Mouse (Mus musculus): ENCODE data around the gene Cdh22. TPM values are rescaled to one million over a fixed set of nuclear protein-coding genes. Genes with fewer than 3 reads are reported as not detected.

The Cdh22 gene
- total RNA-seq, 4 experiments from 2014 or later: 1.8 to 3.5 (median 2.5) TPM

DNA sequence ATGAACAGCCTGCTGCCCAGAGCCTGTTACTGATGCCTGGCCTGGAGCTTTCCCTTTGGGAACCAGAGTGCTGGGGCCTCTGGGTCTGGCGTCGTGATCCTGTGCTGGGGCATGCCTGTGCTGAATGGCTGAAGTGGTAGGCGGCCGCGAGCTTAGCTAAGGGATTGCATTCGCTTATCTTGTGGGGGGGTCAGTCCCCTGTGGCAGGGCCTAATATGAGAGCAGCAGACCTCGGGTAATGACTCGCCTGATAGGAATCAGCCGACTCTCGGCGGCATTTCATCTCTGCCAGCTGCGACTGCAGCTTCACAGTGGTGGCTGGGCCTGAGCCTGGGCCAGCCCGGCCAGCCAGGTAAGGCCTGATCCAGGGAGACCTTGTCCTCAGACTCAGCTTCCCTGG is 88.8 kb downstream of the Cdh22 start:
- DNase-seq: no peak

DNA sequence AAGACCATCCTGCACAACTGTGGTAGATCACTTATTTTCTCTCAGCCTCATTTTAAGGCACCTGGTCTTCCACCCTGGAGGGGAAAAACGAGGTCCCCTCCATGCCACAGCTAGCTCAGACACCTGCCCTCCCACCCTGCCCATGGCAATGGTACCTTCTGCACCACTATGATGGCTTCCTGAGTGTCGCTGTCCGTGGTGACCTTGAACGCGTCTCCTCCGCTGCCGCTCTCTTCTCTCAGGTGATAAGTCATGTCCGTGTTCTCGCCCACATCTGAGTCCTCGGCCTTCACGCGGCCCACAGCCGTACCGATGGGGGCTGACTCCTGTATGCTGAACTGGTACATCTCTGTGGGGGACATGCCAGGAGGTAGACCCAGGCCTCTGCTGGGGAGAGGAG is 91.2 kb downstream of the Cdh22 start:
- no peak for DNase-seq

DNA sequence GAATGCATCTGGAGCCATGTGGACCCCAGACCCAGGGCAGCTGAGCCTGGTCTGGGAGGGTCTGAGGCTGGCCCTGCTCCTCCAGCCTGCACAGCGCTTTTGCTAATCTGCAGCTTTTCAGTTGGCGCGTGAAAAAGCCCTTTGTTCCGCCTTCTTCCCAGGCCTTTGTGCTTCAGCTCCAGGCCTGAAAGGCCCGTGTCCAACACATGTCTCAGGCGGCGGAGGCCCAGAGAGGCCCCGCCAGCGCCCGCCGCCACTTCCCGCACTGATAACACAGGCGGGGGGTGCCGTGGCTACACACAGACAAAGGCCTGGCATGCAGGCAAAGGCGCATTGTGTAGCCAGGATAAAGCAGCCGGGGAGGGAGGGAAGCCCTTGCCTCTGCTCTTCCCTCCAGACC is 98.6 kb downstream of the Cdh22 start:
- DNase-seq: no peak

DNA sequence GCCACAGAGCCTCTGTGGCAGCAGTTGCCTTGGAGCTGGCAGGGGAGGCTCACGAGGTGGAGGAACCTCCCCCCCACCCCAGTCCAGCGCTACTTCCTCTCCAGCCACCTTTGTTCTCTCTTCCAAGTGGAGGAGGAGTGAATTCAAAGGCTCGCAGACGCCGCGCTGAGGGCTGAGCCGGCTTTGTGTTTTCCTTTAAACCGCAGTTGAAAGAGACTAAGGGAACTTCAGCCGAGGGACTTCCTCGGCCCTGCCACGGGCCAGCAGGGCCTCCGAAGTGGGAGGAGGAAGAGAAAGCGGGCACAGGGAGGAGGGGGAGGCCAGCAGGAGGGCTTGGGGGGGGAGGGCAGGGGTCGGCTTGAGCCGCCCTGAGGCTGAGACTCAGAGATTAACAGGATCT is 101.1 kb downstream of the Cdh22 start:
- no peak for DNase-seq

DNA sequence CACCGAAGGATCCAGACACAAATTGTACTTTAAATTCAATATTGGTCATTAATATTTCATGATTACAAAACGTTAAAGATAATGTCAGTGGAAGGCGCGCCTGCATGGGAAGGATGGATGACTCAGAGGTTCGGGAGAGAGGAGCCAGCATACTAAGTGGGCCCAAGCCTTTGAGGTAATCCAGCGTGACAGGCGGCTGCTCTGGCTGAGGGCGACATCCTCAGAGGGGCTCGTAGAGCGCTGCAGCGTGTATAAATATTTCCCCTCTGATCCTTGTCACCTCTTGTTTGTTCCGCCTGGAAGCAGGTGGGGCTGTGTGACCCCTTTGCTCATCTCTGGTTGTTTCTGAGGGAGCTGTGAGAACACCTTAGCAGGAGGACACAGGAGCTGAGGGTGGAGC is 103.2 kb downstream of the Cdh22 start:
- DNase-seq: no peak

DNA sequence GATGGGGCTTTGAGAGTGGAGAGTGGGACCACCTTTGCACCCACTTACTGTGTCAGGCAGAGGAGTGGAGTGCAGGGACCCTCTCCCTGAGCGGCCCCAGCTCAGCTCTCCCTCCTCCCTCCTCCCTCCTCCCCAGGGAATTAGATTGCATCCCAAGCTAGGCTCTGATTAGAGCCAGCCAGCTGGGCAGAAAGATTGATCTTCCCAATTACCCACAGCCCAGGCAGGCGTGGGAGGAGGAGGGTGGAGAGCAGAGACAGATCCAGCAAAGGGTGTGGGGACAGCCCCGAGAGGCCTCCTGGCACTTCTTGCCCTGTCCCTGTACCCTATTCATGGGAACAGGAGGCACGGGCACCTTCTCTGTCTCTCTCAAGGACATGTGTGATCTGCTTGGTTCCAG is 105.5 kb downstream of the Cdh22 start:
- DNase-seq: no peak

DNA sequence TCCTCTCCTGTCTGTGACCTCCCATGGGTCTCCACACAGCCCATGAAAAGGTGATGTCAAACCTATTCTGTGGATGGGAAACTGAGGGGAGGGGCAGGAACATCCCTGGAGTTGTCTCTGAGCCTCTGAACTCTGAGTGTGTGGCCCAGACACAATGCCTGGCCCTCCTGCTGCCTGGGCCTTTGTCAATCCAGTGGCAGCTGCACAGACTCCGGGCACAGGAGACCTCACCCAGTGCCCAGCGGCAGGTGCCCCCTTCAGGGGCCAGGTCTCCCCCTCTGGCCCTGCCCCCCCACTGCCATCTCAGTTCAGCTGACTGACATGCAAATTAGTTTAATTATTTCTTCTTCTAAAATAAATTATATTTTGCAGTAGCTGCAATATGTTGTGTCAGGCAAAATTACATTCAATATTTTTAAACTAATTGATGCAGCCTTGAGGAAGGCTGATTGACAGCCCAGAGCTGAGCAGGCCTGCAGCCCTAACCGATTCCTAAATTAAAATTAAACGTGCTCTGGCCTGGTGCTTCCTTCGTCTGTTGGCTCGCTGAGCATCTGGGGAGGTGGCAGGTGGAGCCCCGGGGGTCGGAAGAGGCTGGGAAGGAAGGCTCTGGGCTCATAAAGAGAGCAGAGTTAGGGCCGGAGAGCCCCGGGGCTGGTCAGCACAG is 107.6 kb downstream of the Cdh22 start:
- DNase-seq: no peak

DNA sequence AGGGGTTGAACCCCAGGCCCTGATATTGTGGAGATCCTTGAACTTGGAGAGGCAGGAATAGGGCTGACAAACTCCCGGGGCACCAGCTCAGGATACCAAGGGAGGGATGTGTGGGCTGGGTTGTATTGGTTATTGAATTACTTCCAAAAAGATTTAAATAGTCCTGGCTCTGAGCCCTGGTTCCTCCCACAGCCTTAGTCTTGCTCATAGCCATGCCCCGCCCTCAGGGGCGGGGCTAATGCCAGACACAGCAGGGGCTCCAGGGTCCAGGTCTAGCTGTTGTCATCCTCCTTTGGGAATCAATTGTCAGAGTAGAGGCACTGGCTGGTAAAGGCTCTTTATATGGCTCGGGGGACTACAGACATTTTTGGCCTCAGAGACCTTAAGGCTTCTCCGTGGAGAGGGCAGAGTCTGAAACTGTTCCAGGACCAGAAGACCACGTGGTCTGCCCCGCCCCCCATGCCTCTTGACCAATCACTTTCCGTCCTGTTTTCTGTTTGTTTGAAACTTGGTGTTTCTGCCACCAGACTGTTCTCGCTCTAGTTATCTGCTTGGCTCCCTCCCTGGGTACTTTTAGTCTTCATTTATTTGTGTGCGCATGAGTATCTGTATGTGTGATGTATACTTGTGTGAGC is 113.3 kb downstream of the Cdh22 start:
- DNase-seq: no peak

DNA sequence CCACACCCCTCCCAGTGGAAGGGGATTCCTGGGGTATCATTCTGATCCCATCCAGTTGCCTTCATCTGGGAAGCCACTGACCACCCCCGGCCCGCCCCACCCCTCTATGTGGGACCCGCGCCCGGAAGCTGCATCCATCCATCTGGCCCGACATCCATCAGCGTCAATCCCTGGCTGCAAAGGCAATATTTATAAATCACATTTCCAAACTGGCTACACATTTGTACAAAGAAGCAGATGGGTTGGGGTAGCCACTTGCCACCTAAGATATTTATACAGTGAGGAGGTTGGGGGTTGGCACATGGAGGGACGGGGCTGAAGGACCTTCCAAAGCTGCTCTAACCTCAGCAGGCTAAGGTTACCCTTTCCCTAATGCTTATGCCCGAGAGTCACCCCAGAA is 113.9 kb downstream of the Cdh22 start:
- no peak for DNase-seq

DNA sequence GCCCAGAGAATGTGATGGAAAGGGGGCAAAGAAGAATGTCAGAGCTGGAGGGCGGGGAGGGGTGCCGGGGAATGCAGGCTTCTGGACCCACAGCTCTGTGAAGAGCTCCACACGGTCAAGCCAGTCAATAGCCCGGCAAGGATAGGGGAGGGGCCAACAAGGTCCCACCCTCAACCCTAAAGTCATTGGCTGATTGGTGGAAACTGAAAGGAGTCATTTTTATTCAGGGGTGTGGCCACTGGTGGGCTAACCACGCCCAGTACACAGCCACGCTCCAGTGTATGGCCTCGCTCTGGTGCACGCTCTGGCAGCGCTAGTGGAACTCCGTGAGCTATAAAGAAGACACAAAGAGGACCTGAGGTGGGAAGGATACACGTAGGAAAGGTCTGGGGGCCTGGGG is 120.9 kb downstream of the Cdh22 start:
- DNase-seq: no peak

DNA sequence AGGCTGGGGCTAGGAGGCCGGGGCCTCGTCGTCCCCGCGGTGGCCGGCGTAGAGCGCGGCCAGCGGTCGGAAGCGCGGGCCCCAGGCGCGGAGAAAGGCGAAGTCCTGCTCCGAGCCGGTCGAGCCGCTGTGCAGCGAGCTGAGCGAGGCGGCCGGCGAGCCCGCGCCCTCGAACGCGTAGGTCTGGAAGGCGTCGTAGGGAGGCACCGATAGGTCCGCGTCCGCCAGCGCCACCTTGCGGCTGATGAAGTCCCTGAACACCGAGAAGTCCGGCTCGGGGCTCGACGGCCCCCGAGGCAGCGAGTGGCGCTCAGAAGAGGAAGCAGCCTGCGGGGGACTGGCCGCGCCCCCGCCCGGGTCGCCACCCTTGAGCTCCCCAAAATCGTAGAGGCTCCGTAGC is 122.5 kb downstream of the Cdh22 start:
- DNase-seq: peak; percentile 64

DNA sequence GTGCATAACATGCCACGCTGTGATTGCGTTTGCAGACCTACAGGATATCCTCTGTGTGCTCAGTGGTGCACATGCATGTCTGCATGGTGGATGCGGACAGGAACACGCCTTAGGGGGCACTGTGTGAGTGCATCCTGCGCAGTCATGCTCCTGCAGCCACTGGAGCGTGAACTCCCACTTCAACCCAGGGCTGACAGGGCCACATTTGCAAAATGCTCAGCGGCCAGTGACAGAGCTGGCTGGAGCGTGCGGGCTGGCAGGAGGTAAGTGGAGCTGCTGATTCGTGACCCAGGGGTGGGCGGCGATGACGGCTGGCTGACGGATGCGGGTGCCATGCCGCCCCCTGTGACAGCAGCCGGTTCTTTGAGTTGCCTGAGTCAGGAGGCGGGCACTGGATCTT is 128.1 kb downstream of the Cdh22 start:
- no peak for DNase-seq

DNA sequence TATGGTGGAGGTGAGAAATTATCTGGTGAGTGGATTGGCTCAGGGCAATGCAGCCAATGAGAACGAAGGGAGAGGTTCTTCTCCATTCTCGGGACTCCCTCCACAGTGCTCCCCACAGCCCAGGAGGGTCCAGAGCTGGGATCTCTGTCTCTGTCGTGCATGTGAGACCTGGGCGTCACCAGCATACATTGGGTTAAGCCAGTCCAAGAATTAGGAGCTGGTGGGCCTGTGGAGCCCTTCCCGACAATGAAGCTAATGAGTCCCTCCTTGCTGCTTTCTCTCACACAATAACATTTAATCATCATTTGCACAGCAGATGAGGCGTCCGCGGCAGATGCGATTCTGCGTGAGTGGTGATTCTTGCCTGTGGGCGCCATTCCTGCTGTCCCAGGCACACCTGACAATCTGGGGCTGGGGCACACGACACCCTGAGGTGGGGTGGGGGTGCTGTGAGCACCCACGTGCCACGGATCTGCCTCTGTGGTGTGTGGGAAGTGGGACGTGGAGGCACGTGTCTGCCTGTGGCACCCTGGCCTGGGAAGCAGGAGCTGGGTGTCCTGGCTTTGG is 129.1 kb downstream of the Cdh22 start:
- DNase-seq: no peak

DNA sequence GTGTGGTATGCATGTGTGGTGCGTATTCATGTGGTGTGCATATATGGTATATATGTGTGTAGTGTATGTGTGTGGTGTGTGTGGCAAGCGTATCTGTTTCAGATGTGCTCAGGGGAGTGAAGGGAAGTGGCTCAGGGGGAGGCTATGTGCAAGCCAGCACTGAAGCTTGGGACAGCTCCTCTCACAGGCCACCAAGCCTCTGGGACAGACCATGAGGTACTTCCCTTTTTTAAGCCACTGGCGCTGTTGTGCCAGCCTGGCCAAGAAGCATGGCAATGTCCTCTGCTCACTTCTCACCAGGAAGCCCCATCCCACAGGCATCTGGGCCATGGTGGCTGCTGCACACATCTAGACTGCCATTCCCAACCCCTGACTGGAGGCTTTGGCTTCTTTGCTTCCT is 131.7 kb downstream of the Cdh22 start:
- DNase-seq: no peak

DNA sequence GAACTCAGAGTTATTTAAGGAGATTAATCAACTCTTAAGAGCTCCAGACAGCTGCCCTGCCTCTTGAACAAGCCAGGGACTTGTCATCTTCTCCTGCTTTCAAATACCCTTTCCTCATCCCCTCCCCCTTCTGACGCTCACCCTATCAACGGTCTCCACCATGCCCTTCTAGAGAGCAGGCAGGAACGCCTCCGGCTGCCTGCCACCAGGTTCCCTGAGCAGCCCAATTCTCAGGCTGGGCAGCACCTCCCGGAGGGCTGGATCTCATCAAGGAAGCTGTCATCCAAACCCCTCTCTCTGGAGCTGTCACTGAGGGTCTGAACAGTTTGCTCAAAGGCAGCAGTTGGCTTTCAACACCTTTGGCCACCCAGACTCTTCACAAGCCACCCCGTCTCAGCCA is 133.9 kb downstream of the Cdh22 start:
- DNase-seq: no peak

DNA sequence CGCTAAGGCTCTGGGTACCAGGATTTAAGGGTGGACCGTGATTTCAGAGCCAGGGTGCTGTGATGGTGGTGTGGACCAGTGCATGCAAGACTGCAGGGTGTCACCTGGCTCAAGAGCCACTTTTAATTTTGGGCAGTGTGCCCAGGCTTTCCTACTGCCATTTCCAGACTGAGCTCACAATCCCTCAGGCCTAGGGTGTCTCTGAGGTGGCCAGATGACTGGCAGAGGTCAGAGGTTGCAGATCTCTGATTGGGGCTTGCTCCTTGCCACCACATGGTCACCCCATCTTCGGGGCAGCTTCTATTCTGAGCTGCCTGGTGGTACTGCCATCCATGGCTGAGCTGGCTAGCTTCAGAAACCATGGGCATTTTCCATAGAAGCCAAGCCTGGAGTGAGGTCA is 135.8 kb downstream of the Cdh22 start:
- DNase-seq: no peak

DNA sequence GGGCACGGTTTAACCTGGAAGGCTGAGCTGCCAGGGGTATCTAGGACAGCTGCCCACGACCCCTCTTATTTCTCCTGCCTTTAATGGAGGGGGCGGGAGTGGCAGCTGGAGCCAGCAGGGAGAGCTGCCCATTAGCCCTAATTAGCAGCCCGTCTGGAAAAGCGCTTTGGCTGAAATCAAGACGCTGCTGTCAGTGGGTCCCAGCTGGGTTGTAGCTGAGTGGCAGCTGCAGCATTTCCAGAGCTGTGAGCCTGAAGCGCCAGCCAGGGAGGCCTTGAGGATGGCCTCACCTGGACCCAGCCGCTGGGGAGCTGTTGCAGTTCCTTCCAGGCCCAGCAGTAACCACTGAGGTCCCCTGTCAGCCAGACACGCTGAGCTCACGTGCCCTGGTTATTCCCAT is 138.3 kb downstream of the Cdh22 start:
- no peak for DNase-seq

DNA sequence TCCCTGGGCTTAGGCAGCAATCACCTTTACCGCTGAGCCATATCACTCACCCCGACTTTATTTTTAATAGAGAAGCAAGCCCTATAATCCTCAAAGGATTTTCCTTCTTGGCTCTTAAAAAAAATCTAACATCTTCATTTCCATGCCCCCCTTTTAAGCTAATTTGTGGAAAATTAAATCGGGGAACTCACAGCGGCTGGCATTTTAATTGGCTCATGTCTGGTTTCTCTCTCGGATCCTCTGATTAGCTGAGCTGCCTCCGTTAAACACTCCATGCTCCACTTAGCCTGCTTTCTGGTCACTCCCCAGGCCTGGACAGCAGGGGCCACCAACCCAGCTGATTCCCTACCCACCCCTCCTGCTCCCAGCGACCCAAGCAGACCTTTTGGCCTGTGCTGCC is 142.3 kb downstream of the Cdh22 start:
- DNase-seq: no peak

DNA sequence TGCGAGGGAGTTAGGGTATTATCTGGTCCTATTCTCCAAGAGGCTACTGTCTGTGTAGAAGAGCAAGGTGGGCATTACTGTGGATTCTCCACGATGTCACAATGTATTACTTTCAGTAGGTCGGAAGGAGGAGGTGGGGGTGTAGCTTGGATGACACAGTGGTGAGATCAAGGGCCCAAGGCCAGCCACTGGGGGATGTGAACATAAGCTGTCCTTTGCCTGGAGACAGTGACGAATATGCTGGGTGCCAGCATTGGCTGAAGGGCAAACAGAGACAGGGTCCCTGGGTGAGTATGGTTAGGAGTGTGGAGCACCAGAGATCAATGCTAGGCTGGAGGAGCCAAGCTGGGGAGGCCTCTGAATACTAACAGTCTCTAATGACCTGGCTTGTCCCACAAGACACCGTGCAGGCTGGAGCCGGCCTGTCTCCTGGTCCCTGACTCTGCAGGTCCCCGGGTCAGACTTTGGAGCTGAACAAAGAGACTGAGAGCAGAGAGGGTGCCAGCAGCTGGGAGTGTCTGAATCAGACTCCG is 143.2 kb downstream of the Cdh22 start:
- peak; percentile 83 for DNase-seq

DNA sequence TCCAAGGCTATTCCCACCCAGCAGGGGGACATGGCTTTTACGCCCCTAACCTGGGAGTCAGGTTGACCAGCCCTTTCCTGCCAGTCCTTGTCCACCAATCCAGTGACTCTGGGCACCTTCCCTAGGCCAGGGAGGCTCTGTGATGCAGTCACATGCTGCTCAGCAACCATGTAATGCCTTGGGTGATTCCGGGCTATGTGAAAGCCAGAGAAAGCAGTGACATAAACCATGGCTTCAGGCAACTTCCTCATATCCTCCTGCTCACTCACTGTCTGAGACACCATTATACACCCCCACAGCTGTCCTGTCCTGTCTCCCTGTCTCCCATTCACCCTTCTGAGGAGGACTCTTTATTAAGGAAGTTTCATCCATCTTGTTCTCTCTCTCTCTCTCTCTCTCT is 144.0 kb downstream of the Cdh22 start, which contains the start of gene 1700025C18Rik:
Gene 1700025C18Rik (minus strand): TSS at position 101 of the 400 bp plus-strand sequence.
- DNase-seq: no peak

DNA sequence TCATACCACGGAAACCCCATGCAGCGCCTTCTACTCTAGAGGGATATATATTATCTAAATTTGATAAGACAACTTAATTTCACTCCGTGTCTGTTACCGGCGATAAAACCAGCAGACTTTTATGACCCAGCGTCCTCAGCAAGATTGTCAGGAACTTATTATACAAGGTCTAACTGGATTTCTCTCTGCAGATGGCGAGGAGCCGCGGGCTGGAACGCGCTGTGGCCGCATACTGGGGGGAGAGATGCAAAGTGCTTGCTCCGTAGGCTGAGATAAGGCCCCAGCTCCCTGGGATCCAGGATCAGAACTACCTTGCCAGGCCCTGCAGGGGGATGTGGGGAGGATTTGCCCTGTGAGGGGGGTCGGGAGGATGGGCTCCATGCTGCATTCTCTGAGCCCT is 145.2 kb downstream of the Cdh22 start:
- DNase-seq: no peak

DNA sequence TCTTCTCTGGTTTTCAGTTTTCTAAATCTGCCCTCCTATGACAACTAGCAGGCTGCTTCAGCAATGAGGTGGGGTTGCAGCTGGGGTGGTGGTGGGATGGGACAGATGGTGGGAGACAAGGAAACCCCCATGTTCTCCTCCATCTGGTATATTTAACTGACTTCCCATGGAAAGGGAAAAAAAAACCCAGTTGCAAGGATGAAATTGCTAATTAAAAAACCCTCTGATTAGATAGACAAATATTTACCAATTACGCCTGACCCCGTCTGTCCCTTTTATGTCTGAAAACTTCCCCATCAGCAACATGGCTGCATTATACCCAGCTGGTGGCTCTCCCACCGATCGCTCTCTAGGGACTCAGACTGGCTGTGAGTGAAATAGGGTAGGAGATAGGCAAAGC is 148.0 kb downstream of the Cdh22 start:
- DNase-seq: no peak

DNA sequence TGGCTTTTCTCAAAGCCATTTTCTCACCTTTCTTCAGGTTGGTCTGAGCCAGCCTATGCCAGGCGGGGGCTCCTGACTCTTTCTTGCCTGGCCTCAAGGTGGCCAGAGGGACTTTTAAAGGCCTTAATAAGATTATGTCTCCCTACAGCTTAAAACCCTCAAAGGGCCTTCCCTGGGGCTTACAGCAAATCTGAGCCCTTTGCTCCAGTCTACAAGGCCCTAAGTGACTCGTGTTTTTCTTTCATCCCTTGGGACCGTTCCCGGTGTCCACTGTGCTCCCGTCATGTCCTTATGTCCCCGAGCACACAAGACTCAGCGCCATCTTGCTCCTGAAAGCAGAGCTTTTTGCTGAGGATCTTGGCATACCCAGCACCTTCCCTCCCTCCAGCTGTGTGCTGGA is 153.4 kb downstream of the Cdh22 start:
- DNase-seq: no peak

DNA sequence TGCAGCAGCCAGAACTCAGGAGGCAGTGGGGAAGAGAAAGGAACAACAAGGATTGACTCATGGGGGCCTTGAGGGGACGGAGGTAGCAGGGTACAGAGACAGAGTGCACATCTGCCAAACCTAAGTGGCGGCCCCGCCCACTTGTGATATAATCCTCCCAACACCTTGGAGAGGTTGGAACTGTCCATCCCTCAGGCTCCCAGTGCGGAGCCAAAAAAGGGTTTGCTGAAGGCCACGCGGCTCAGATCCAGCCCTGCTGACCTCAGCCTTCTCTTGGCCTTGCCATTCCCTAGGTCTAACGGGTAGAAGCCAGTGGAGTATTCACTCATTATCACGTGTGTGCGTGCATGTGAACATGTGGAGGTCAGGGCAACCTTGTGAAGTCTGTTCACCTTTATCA is 154.0 kb downstream of the Cdh22 start:
- DNase-seq: peak; percentile 63
